Mouse (Mus musculus) adrenal gland, postnatal 14 days (tissue): Measurements from ENCODE around the gene Ifna15. TPM values are rescaled to one million over a fixed set of nuclear protein-coding genes. Genes with fewer than 3 reads are reported as not detected.

Experiments used
- DNase-seq: peaks from one replicate; pipeline ENCODE4 v3.0.0; 2021; ENCODE audit warnings: mixed read lengths
- total RNA-seq: library from RNA; stranded (reverse); gene quantifications from 2 replicates; pipeline ENCODE4 v1.2.3, GENCODE M21; 2021

The Ifna15 gene
- total RNA-seq, 1 experiment from 2014 or later, result not detected

DNA sequence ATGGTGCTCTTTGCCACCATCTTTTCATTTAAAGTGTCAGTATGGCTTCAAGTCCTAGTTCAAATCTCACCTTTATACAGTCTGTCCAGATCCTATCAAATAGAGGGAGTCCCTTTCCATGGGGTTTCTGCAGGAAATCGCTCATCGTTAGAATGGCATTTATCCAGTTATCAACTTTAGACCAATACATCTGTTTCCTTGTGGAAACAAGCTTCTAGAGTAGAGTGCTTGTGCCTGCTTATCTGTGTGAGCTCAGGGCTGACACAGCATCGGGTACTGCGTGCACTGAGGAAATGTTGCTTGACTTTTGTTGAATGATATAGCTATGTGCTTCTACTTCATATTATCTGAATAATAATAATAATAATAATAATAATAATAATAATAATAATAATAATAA, 44.3 kb downstream of the Ifna15 start:
- no peak for DNase-seq

Other genes with a start within 250 kb of the Ifna15 start
- 4.0 and 4.1 TPM in 2 replicates for gene Hacd4, start 119.3 kb downstream of the Ifna15 start, total RNA-seq
- gene Ifnb1, start 35.5 kb downstream of the Ifna15 start, total RNA-seq, result not detected in 2 replicates
- not detected in 2 replicates for gene Ifna14, start 13.6 kb upstream of the Ifna15 start, total RNA-seq
- not detected in 2 replicates for gene Ifna9, start 34.1 kb upstream of the Ifna15 start, total RNA-seq
- gene Ifna12, start 45.1 kb upstream of the Ifna15 start, total RNA-seq, result not detected in 2 replicates
- not detected in 2 replicates for gene C87499, start 76.2 kb upstream of the Ifna15 start, total RNA-seq
- gene Ifna13, start 86.2 kb upstream of the Ifna15 start, total RNA-seq, result not detected in 2 replicates
- gene Ifna16, start 118.7 kb upstream of the Ifna15 start, total RNA-seq, result not detected in 2 replicates
- not detected in 2 replicates for gene Ifna2, start 125.7 kb upstream of the Ifna15 start, total RNA-seq
- gene Ifnab, start 133.1 kb upstream of the Ifna15 start, total RNA-seq, result not detected in 2 replicates
- 0.49 and 0.89 TPM in 2 replicates for gene Gm26566, start 163.6 kb upstream of the Ifna15 start, total RNA-seq
- gene Klhl9, start 164.2 kb upstream of the Ifna15 start, total RNA-seq, result 72.3 and 74.9 TPM in 2 replicates
- gene Gm13271, start 196.6 kb upstream of the Ifna15 start, total RNA-seq, result not detected in 2 replicates
- gene Gm13283, start 201.9 kb upstream of the Ifna15 start, total RNA-seq, result not detected in 2 replicates
- gene Gm13290, start 215.6 kb upstream of the Ifna15 start, total RNA-seq, result not detected in 2 replicates
- not detected in 2 replicates for gene Gm13289, start 218.7 kb upstream of the Ifna15 start, total RNA-seq
- gene Gm13272, start 221.6 kb upstream of the Ifna15 start, total RNA-seq, result not detected in 2 replicates
- not detected in 2 replicates for gene Ifnz, start 223.9 kb upstream of the Ifna15 start, total RNA-seq
- not detected in 2 replicates for gene Gm13276, start 227.5 kb upstream of the Ifna15 start, total RNA-seq
- not detected in 2 replicates for gene Gm13277, start 230.4 kb upstream of the Ifna15 start, total RNA-seq
- not detected in 2 replicates for gene Gm13278, start 233.3 kb upstream of the Ifna15 start, total RNA-seq
- gene Gm13275, start 236.2 kb upstream of the Ifna15 start, total RNA-seq, result not detected in 2 replicates
- not detected in 2 replicates for gene Gm13279, start 239.2 kb upstream of the Ifna15 start, total RNA-seq
- gene Gm13285, start 241.4 kb upstream of the Ifna15 start, total RNA-seq, result 0.22 TPM in 1 of 2 replicates, not detected in the other
- gene Gm13287, start 245.0 kb upstream of the Ifna15 start, total RNA-seq, result not detected in 2 replicates
- gene Gm13288, start 247.3 kb upstream of the Ifna15 start, total RNA-seq, result not detected in 2 replicates